Mouse (Mus musculus): Measurements from ENCODE around the gene Efcab3.

DNA sequence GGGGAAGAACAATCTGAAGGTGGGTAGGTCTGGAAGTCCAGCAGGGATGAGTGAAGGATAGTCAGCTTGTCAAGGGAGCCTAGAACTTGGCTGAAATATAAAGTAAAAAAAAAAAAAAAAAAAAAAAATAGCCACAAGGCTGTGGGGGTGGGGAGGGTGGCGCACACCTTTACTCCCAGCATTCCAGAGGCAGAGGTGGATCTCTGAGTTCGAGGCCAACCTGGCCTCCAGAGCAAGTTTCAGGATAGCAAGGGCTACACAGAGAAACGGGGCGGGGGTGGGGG is 88.6 kb downstream of the Efcab3 start:
- TF ChIP-seq CTCF (IDR thresholded peaks at IDR 0.05; ENCODE audit: low read depth, low read length) = no peak
- no peak for TF ChIP-seq POLR2A (IDR thresholded peaks at IDR 0.05; ENCODE audit: borderline replicate concordance, low read depth, low read length)
